Mouse (Mus musculus): ENCODE data around the gene Opa1.

Opa1 gene

GRCm38 (mm10) chr16:29689187-29689819 is 110.2 kb downstream of the Opa1 start:
- no peak for DNase-seq (ENCODE audit: low spot score)

- no peak for DNase-seq (ENCODE audit: low spot score)
These were observed 114.0 kb downstream of the Opa1 start for GRCm38 (mm10) chr16:29693025-29693682.

- no peak for DNase-seq (ENCODE audit: low spot score)
These were observed 114.8 kb downstream of the Opa1 start for GRCm38 (mm10) chr16:29693791-29694419.

GRCm38 (mm10) chr16:29694420-29694959 is 115.4 kb downstream of the Opa1 start:
- no peak for DNase-seq (ENCODE audit: low spot score)
